Mouse (Mus musculus): ENCODE measurements at regions not wholly inside any gene's neighbourhood (a gene's known extent, or its start where the extent isn't known, plus 50 kb on each side); places are given as distances from the start of the nearest gene placed in this dataset.

DNA sequence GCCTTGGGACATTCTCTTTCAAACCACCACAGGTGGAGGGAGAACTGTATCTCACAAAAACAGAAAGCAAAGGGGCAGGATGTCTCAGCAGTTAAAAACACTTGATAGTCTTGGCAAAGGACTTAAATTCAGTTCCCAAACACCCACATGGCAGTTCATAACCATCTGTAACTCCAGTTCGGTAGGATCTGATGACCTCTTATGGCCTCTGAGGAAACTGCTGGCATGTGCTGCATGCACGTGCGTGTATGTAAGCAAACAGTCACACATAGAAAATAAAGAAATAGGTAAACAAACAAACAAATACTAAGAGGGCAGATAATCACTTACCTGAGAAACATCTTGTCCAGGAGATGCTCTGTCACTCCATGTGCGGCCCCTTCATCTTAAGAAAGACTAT lies 129.4 kb upstream of the Ufm1 start:
- no peak for ATAC-seq (ENCODE audit: insufficient number of reproducible peaks, insufficient read depth, low FRiP score, low TSS enrichment)
- no peaks in the 10 kb centered on the region for H3K36me3 ChIP-seq
- H3K27me3 ChIP-seq: no peaks in the 10 kb centered on the region
- no peak overlapping the region for H3K9ac ChIP-seq
- no peak overlapping the region for H3K4me2 ChIP-seq (replicated peaks)
- H3K4me1 ChIP-seq: no peaks in the 10 kb centered on the region
- 75% methylated on average over 4 of the region's 4 CpGs for WGBS
- H3K9me3 ChIP-seq: no peaks in the 10 kb centered on the region
- no peak overlapping the region for H3K27ac ChIP-seq
- no peak overlapping the region for H3K4me3 ChIP-seq

DNA sequence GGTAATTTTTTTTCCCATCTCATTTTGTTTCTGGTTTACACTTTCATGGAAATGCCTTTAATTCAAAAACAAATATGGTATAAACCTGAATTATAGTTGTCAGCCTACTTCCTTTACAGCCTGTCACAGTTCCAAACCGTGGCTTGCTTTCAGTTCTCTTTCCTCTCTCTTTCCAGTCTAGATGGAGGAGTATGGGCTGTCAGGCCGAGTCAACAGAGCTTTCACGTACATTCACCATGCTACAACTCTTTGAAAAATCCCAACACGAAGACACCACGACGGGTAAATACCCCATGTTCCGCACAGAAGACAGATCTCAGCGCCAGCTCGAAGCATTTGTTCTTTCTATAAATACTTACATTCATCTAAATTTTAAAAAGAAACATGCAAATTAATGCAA lies 125.2 kb upstream of the Ufm1 start:
- Histone ChIP-seq H3K27ac (no peak overlapping the region), H3K27me3 (no peaks in the 10 kb centered on the region), H3K4me3 (no peak overlapping the region), H3K4me2 (replicated peaks) (no peak overlapping the region), H3K9me3 (no peaks in the 10 kb centered on the region), H3K4me1 (no peaks in the 10 kb centered on the region), H3K36me3 (no peaks in the 10 kb centered on the region), H3K9ac (no peak overlapping the region)
- no peak for ATAC-seq (ENCODE audit: insufficient number of reproducible peaks, insufficient read depth, low FRiP score, low TSS enrichment)
- WGBS: 87% methylated on average over 9 of the region's 9 CpGs

DNA sequence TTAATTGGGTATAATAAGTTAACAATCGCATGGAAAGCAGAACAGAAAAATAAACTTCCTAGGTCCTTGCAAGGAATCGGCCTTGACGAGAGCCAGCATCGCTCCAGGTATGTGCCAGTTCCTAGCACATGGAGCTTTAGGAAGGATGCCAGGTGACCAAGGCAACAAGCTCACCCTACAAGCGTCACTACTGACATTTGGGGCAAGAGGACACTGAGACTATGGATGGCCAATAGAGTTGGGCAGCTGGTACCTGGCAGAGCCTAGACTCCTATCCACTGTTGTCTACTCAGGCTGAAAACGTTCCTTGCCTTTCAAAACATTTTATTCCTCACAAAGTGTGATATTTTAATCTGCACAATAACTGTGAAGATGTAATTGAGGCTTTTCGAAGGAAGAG lies 124.6 kb upstream of the Ufm1 start:
- Histone ChIP-seq H3K27me3 (no peaks in the 10 kb centered on the region), H3K27ac (no peak overlapping the region), H3K9me3 (no peaks in the 10 kb centered on the region), H3K9ac (no peak overlapping the region), H3K4me2 (replicated peaks) (no peak overlapping the region), H3K4me3 (no peak overlapping the region), H3K36me3 (no peaks in the 10 kb centered on the region), H3K4me1 (no peaks in the 10 kb centered on the region)
- 87% methylated on average over 7 of the region's 7 CpGs for WGBS
- no peak for ATAC-seq (ENCODE audit: insufficient number of reproducible peaks, insufficient read depth, low FRiP score, low TSS enrichment)

DNA sequence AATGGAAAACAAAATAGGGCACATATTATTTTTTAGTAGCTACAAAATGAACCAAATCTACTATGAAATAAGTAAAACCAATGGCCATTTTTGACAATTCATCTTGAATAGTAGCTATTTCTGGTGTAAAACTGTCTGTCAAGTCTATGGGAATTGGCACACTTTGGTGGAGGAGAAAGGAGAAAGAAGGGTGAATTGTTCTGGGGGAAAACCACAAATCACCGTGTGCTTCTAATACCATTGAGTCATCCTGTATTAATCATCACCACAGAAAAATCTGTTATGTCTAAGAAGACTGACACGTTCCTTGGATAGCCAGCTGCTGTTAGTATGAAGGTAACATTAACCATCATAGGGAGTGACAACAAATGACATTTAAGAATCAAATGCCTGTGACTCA lies 123.7 kb upstream of the Ufm1 start:
- 71% methylated on average over 2 of the region's 2 CpGs for WGBS
- H3K27me3 ChIP-seq: no peaks in the 10 kb centered on the region
- no peak overlapping the region for H3K4me2 ChIP-seq (replicated peaks)
- no peak overlapping the region for H3K27ac ChIP-seq
- no peaks in the 10 kb centered on the region for H3K9me3 ChIP-seq
- H3K9ac ChIP-seq: no peak overlapping the region
- no peaks in the 10 kb centered on the region for H3K36me3 ChIP-seq
- no peak for ATAC-seq (ENCODE audit: insufficient number of reproducible peaks, insufficient read depth, low FRiP score, low TSS enrichment)
- no peaks in the 10 kb centered on the region for H3K4me1 ChIP-seq
- H3K4me3 ChIP-seq: no peak overlapping the region

GRCm38 (mm10) chr3:53984743-53985550 lies 121.3 kb upstream of the Ufm1 start:
- Histone ChIP-seq H3K4me1 (no peaks in the 10 kb centered on the region), H3K27me3 (no peaks in the 10 kb centered on the region), H3K4me2 (replicated peaks) (no peak overlapping the region), H3K4me3 (no peak overlapping the region), H3K9me3 (no peaks in the 10 kb centered on the region), H3K36me3 (no peaks in the 10 kb centered on the region), H3K27ac (no peak overlapping the region), H3K9ac (no peak overlapping the region)
- ATAC-seq (ENCODE audit: insufficient number of reproducible peaks, insufficient read depth, low FRiP score, low TSS enrichment): no peak
- WGBS: 80% methylated on average over 6 of the region's 6 CpGs

DNA sequence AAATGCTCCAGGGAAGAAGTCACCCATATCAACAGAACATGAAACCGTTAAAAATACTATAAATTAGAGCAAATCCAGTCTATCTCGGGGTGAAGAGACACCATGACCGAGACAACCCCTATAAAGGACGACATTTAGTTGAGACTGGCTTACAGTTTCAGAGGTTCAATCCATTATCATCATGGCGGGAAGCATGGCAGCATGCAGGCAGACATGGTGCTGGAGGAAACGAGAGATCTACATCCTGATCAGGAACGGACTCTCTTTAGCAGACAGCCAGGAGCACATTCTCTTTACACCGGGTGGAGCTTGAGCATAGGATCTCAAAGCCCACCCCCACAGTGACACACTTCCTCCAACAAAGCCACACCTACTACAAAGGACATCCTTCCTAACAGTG lies 118.7 kb upstream of the Ufm1 start:
- H3K36me3 ChIP-seq: no peaks in the 10 kb centered on the region
- ATAC-seq (ENCODE audit: insufficient number of reproducible peaks, insufficient read depth, low FRiP score, low TSS enrichment): no peak
- H3K27ac ChIP-seq: no peak overlapping the region
- no peak overlapping the region for H3K4me3 ChIP-seq
- 93% methylated on average over 8 of the region's 8 CpGs for WGBS
- H3K4me1 ChIP-seq: no peaks in the 10 kb centered on the region
- no peaks in the 10 kb centered on the region for H3K9me3 ChIP-seq
- no peak overlapping the region for H3K4me2 ChIP-seq (replicated peaks)
- no peaks in the 10 kb centered on the region for H3K27me3 ChIP-seq
- H3K9ac ChIP-seq: no peak overlapping the region

- no peak overlapping the region for H3K27ac ChIP-seq
Observed at GRCm38 (mm10) chr3:53981585-53981984, 118.0 kb upstream of the Ufm1 start.

DNA sequence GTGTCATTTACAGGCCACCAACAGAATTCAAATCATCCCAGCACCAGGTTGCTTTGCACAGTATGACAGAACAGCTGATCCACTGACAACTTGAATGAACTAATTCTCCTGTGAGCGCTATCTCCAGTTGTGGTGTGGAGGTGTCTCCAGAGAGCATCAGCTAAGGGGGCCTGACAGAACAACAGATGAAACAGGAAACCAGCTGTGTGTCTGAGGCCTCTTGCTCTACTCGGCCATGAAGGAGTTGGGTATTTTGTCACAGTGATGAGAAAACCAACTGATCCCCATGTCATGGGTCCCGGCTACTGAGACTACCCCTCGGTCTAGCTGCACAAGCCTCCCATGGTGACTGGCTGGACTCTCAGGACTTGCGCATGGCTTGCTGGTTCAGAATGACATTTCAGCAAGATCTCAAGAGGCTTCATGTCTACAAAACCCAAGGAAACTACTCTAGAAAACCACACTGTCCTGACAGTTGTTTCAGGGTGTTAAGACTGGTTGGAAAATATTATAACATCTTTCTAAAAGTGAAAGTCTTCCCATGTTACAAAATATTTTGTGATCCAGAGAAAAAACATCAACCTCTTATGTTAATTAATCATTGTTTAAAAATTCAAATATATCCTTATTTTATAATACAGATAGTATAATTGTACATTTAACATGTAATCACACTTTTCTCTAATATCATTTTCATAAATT lies 113.9 kb upstream of the Ufm1 start:
- Histone ChIP-seq H3K9ac (no peak overlapping the region), H3K36me3 (no peaks in the 10 kb centered on the region), H3K4me2 (replicated peaks) (no peak overlapping the region), H3K4me3 (no peak overlapping the region), H3K27ac (no peak overlapping the region), H3K9me3 (no peaks in the 10 kb centered on the region), H3K27me3 (no peaks in the 10 kb centered on the region), H3K4me1 (peaks cover 6% of the 10 kb centered on the region; the same call in 1 of the 2 replicates)
- 82% methylated on average over 5 of the region's 5 CpGs for WGBS
- no peak for ATAC-seq (ENCODE audit: insufficient number of reproducible peaks, insufficient read depth, low FRiP score, low TSS enrichment)

More at GRCm38 (mm10) chr3:53981585-53981984, 118.0 kb upstream of the Ufm1 start:
- Histone ChIP-seq H3K4me3 (no peak overlapping the region), H3K9me3 (no peaks in the 10 kb centered on the region), H3K9ac (no peak overlapping the region), H3K27me3 (no peaks in the 10 kb centered on the region), H3K4me1 (no peaks in the 10 kb centered on the region), H3K4me2 (replicated peaks) (no peak overlapping the region), H3K36me3 (no peaks in the 10 kb centered on the region)
- no peak for ATAC-seq (ENCODE audit: insufficient number of reproducible peaks, insufficient read depth, low FRiP score, low TSS enrichment)

- 36% methylated on average over 10 of the region's 10 CpGs for WGBS
- Histone ChIP-seq H3K27me3 (peaks cover 5% of the 10 kb centered on the region; the same call in 1 of the 2 replicates), H3K36me3 (no peaks in the 10 kb centered on the region), H3K4me2 (replicated peaks) (peak overlapping the region; percentile 28), H3K27ac (0 out of 2 replicates have a peak overlapping the region, but pooled peaks have one; percentile 17), H3K9ac (no peak overlapping the region), H3K9me3 (no peaks in the 10 kb centered on the region), H3K4me3 (no peak overlapping the region), H3K4me1 (peaks cover 6% of the 10 kb centered on the region; the same call in 1 of the 2 replicates)
- ATAC-seq (ENCODE audit: insufficient number of reproducible peaks, insufficient read depth, low FRiP score, low TSS enrichment): no peak
Observed at GRCm38 (mm10) chr3:53974905-53975551, 111.4 kb upstream of the Ufm1 start.

- H3K9ac ChIP-seq: no peak overlapping the region
- H3K4me3 ChIP-seq: no peak overlapping the region
- WGBS: 62% methylated on average over 5 of the region's 5 CpGs
- no peak overlapping the region for H3K27ac ChIP-seq
- H3K36me3 ChIP-seq: no peaks in the 10 kb centered on the region
- peaks cover 5% of the 10 kb centered on the region; the same call in 1 of the 2 replicates for H3K27me3 ChIP-seq
- no peaks in the 10 kb centered on the region for H3K9me3 ChIP-seq
- no peak overlapping the region for H3K4me2 ChIP-seq (replicated peaks)
- no peaks in the 10 kb centered on the region for H3K4me1 ChIP-seq
- no peak for ATAC-seq (ENCODE audit: insufficient number of reproducible peaks, insufficient read depth, low FRiP score, low TSS enrichment)
Observed at GRCm38 (mm10) chr3:53969000-53969641, 105.5 kb upstream of the Ufm1 start.

GRCm38 (mm10) chr3:53965142-53965541 lies 101.5 kb upstream of the Ufm1 start:
- Histone ChIP-seq H3K4me2 (replicated peaks) (no peak overlapping the region), H3K4me3 (no peak overlapping the region), H3K9me3 (no peaks in the 10 kb centered on the region), H3K4me1 (no peaks in the 10 kb centered on the region), H3K27me3 (no peaks in the 10 kb centered on the region), H3K36me3 (no peaks in the 10 kb centered on the region), H3K27ac (no peak overlapping the region), H3K9ac (no peak overlapping the region)
- 62% methylated on average over 5 of the region's 5 CpGs for WGBS
- ATAC-seq (ENCODE audit: insufficient number of reproducible peaks, insufficient read depth, low FRiP score, low TSS enrichment): no peak

Measured in embryonic facial prominence, embryonic 12.5 days (tissue).